Mouse (Mus musculus) embryo, embryonic 11 days (tissue): ENCODE data around the gene Polk.

Experiments used
- DNase-seq: peaks from one replicate; pipeline ENCODE4 v3.0.0-alpha.2; 2015

Gene Polk

GRCm38 (mm10) chr13:96542081-96542889 is at the start of gene Polk, which contains the start of gene Col4a3bp:
Gene Polk (minus strand): TSS chr13:96542579.
Gene Col4a3bp (plus strand): TSS chr13:96542618.
- peak; percentile 99 for DNase-seq

- no peak for DNase-seq
Observed at GRCm38 (mm10) chr13:96588642-96589041, 46.3 kb upstream of the Polk start.

GRCm38 (mm10) chr13:96586540-96586939 is 44.2 kb upstream of the Polk start:
- no peak for DNase-seq

DNA sequence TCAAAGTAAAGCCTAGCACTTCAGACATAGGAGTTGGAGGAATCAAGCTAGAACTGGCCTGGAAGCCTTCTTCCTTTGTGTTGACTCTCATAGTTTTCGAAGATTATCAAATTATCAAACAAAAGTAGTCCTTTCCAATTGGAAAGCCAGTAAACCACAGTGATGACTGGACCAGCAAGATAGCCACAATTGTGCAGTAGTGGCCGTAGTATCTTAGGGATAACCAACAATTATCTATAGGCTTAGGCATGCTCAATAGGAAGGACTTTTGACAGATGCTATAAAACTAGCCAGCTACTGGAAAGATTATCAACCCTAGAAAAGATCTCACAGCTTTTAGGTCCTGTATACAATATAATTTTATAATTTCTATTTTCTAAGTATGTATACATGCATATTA is 41.8 kb upstream of the Polk start:
- no peak for DNase-seq

GRCm38 (mm10) chr13:96579979-96580378 is 37.6 kb upstream of the Polk start:
- DNase-seq = no peak

- no peak for DNase-seq
Observed at GRCm38 (mm10) chr13:96579104-96579503, 36.7 kb upstream of the Polk start.

DNA sequence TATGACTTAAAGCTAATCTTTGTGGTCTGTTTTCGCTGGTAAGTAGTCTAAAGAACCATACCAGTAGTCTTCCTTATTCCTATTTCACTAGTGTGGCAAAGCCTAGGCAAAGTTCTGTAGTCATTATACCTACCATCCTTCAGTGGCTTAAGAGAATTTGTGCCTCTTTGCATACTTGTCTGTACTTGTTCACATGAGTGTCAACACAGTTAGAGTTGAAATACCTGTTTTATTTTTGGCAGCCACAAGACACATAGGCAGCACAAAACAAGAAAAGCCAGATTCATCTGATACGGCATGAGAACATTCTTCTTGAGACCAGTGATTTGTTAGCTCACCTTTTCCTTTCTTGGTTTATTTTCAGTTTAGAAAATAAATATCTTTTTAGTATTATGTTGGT is 31.8 kb upstream of the Polk start:
- no peak for DNase-seq

DNA sequence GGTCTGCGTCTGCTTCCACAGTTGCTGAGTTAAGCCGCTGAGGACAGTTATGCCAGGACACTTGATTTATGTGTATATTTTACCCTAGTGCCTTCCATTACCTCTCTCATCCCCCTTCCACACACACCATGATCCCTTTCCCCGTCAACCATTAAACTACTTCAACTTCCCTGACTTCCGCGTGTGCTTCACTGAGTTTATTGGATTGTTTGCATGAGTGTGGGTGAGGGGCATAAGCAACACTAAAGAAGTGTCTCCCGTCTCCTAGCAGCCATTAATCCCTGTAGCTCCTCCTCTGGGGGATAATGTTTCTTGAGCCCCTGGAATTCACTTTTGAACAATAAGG is 28.6 kb upstream of the Polk start:
- DNase-seq = no peak

DNA sequence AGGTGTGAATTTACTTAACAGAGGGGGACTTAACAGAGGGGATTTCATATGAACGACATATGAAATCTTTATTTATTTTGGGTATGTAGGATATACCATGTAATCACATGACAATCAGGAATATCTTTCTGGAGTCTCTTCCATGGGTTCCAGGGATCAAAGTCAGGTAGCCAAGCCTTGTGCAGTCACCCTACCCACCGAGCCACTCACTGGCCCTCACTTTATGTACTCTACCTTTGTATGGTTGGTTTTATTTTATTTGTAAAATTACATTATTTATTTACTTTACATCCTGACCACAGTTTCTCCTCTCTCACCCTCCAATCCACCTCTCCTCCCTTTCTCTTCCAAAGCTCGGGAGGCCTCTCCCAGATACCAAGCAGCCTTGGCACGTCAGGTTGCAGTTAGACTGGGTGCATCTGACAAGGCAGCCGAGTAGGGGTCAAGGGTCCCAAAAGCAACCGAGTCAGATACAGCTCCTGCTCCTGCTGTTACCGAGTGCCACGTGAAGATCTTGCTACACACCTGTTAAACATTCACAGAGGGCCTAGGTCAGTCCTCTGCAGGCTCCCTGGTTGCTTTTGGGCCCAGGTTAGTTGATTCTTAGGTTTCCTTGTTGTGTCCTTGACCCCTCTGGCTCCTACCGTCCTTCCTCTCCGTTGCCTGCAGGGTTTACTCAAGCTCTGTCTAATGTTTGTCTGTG is 28.1 kb upstream of the Polk start:
- DNase-seq = no peak

DNA sequence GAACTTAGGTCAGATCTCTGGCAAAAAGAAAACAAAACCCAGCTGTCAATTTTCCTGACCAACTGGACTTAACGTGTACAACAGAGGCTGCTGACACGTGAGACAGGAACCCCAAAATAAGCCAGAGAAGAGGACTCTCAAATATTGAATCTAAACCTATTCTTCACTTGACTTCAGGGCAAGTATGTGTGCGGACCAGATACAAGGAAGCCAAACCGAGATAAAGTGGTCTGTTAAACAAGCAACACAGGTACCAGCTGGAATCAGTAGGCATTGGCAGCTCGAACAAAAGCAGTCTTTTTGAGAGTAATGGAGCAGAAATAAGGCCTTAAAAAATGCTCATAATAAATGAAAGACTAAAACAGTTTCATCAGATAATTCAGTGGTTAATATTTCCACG is 25.6 kb upstream of the Polk start:
- DNase-seq = no peak

DNA sequence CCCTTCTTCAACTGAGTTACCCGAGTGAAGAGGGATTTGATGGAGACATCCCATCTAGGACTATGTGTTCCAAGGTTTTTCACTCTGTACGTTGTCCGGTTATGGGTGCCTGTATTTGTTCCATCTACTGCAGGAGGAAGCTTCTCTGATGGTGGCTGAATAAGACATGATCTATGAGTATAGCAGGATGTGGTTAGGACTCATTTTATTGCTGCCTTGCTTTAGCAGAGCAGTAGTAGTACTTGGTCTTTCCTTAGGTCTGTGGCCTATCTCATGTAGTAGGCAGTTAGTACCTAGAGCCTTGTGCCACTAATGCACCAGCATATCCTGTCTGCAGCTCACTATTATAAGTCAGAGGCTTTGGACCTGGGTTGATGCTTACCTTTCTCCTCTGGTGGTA is 12.7 kb upstream of the Polk start:
- DNase-seq = no peak

DNA sequence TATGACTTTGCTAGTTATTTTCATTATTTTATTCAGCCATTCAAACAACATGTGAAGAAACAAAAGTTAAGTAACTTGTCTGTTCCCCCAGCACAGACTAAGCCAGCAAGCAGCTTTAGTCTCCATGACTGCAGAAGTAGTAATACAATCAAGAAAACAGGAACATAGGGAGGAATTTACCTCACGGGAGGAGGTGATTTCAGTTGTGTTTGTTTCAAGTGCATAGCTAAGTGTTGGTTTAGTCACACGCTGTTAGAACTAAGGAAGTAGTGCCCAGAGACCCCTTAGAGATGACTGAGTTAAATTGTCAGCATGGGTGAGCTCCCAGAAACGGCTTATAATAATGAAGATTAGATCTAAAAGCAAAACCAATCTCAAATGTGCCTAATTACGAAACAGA is 5.6 kb upstream of the Polk start:
- no peak for DNase-seq

- DNase-seq = no peak
Observed at GRCm38 (mm10) chr13:96547250-96547649, 4.9 kb upstream of the Polk start.

- DNase-seq = peak; percentile 28
Observed at GRCm38 (mm10) chr13:96544506-96544905, 2.1 kb upstream of the Polk start.

GRCm38 (mm10) chr13:96542901-96543891 is 817 bp upstream of the Polk start:
- DNase-seq = peak; percentile 62

GRCm38 (mm10) chr13:96541381-96541780 is 998 bp downstream of the Polk start:
- DNase-seq = no peak

GRCm38 (mm10) chr13:96538103-96538502 is 4.3 kb downstream of the Polk start:
- DNase-seq = no peak

- no peak for DNase-seq
Observed at GRCm38 (mm10) chr13:96536821-96537572, 5.4 kb downstream of the Polk start.

GRCm38 (mm10) chr13:96533742-96534141 is 8.6 kb downstream of the Polk start:
- DNase-seq = no peak

DNA sequence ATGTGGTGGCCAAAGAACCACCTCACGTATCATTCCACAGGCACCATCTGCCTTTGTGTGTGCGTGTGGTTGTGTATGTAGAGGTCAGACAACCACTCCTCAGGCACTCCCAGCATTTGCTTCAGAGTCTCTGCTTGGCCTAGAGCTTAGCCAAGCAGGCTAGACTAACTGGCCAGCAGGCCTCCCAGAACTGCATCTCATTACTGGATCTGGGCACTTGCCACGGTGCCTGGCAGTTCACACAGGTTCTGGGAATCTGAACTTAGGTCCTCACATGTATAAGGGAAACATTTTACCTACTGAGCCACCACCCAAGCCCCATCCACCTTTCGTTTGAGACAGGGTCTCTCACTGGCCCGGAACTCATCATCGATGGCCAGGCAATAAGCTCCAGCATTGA is 10.2 kb downstream of the Polk start:
- no peak for DNase-seq

- DNase-seq = no peak
Observed at GRCm38 (mm10) chr13:96530064-96530463, 12.3 kb downstream of the Polk start.

DNA sequence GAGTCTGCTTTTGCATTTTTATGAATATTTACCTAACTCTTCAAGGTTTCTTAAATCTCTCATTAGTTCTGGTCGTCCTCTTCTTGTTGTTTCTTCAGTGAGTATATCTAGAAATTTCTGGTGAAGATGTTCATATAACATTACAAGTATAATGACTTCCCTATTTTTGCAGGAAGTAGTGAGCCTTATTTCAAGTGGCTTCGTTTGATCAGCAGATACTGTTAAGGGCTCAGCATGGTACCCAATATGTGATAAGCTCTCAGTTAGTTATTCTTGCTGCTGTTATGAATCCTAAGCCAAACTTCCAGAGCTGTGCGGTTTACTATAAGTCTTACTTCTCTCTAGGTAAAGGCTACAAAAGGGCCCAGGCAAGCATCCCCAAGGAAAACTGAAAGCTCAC is 12.8 kb downstream of the Polk start:
- DNase-seq = no peak
